ENCODE assay signal across 25 mouse cellular contexts in the genomic region with DNA sequence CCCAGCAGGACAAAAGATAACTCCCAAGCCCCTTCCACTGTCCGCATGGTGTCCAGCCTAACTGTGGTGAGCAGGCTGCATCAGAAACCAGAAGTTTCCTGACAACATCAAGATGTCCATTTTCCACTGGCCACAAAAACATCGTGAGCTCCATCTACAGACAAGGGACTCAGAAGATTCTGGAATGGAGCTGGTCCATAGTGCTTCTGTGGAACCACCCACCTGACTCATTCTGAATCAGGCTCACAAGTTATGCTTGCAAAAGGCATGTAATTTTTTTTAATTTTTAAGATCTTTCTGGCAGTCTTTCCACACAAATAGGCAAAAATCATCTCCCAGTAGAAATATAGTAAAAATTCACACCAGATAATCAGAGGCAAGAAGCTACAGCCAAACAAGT.
DNase-seq lines count a peak whose midpoint lies in the region; ATAC-seq and TF ChIP-seq lines count a peak whose summit lies in the region.
"Had no signal": no experiment of that assay in that cellular context is flagged by ENCODE, and none has a peak within 500 bp of the region (broad histone marks: within the 10 kb centered on the region; RNA-seq: fewer than 3 reads in every experiment).

No protein-coding gene starts in this region.

- 0 out of 2 replicates have a peak overlapping the region, but pooled peaks have one; percentile 11 for H3K27ac ChIP-seq in embryonic facial prominence, embryonic 13.5 days
- no peak overlapping the region for H3K27ac ChIP-seq in embryonic facial prominence, embryonic 10.5 days (replicated peaks)
- no peak overlapping the region for H3K27ac ChIP-seq in stomach, postnatal 0 days (replicated peaks)
- H3K27ac ChIP-seq: embryonic facial prominence, embryonic 12.5 days; forebrain, embryonic 10.5 days; forebrain, embryonic 13.5 days; heart, adult 2 months; hindbrain, embryonic 10.5 days; hindbrain, embryonic 13.5 days; intestine, embryonic 15.5 days had no signal

- DNase-seq in embryonic facial prominence, embryonic 10.5 days (ENCODE audit: low spot score): no peak
- peak; percentile 12 for DNase-seq in urinary bladder, postnatal 14 days (ENCODE audit: low spot score)
- DNase-seq in urinary bladder, postnatal 4 days (ENCODE audit: low spot score in 2 of 2): no peak
- peak; percentile 20 for DNase-seq in brain, adult 2 months (ENCODE audit: low read depth, low spot score)
- no peak for DNase-seq in stomach, postnatal 0 days (ENCODE audit: low spot score)
- DNase-seq in layer of hippocampus, postnatal 36 days: no peak
- DNase-seq: adrenal gland, adult 8-10 months; cerebellum, adult 11-12 months; cerebellum, adult 8-10 months; cerebellum, postnatal 10 days; gastrocnemius, postnatal 10 days; gastrocnemius, postnatal 36 days; heart, adult 2 months had no signal

- no peaks in the 10 kb centered on the region for H3K27me3 ChIP-seq in embryonic facial prominence, embryonic 13.5 days
- H3K27me3 ChIP-seq in embryonic facial prominence, embryonic 10.5 days (replicated peaks; ENCODE audit: low read depth, poor library complexity, severe bottlenecking): no peaks in the 10 kb centered on the region
- H3K27me3 ChIP-seq in stomach, postnatal 0 days (ENCODE audit: control insufficient read depth, insufficient read depth, low read length): no peaks in the 10 kb centered on the region
- H3K27me3 ChIP-seq: embryonic facial prominence, embryonic 12.5 days; forebrain, embryonic 13.5 days; hindbrain, embryonic 13.5 days; intestine, embryonic 15.5 days; Patski had no signal

- TF ChIP-seq EP300 in stomach, postnatal 0 days (optimal IDR thresholded peaks at IDR 0.05): no peak

- H3K9ac ChIP-seq in embryonic facial prominence, embryonic 13.5 days: no peak overlapping the region
- H3K9ac ChIP-seq in stomach, postnatal 0 days (ENCODE audit: low read length): no peak overlapping the region
- H3K9ac ChIP-seq: embryonic facial prominence, embryonic 12.5 days; forebrain, embryonic 13.5 days; hindbrain, embryonic 13.5 days; intestine, embryonic 15.5 days had no signal

- H3K4me3 ChIP-seq in embryonic facial prominence, embryonic 13.5 days: no peak overlapping the region
- H3K4me3 ChIP-seq in embryonic facial prominence, embryonic 10.5 days: no peak overlapping the region
- H3K4me3 ChIP-seq in stomach, postnatal 0 days (ENCODE audit: low read depth, low read length): no peak overlapping the region
- H3K4me3 ChIP-seq: embryonic facial prominence, embryonic 12.5 days; forebrain, embryonic 10.5 days; forebrain, embryonic 13.5 days; heart, adult 2 months; hindbrain, embryonic 10.5 days; hindbrain, embryonic 13.5 days; intestine, embryonic 15.5 days had no signal

- H3K9me3 ChIP-seq in embryonic facial prominence, embryonic 13.5 days: no peaks in the 10 kb centered on the region
- H3K9me3 ChIP-seq in embryonic facial prominence, embryonic 10.5 days: no peaks in the 10 kb centered on the region
- H3K9me3 ChIP-seq in stomach, postnatal 0 days (ENCODE audit: control insufficient read depth, low read length): no peaks in the 10 kb centered on the region
- H3K9me3 ChIP-seq: embryonic facial prominence, embryonic 12.5 days; forebrain, embryonic 10.5 days; hindbrain, embryonic 10.5 days; hindbrain, embryonic 13.5 days; intestine, embryonic 15.5 days had no signal

- 95% methylated on average over 2 of the region's 2 CpGs for WGBS in embryonic facial prominence, embryonic 13.5 days
- 92% methylated on average over 2 of the region's 2 CpGs for WGBS in embryonic facial prominence, embryonic 10.5 days
- WGBS in stomach, postnatal 0 days: 86% methylated on average over 2 of the region's 2 CpGs

- TF ChIP-seq CTCF in stomach, postnatal 0 days (IDR thresholded peaks at IDR 0.05; ENCODE audit: low read depth): 0 out of 2 replicates have a peak, but pooled peaks have one; percentile 10

- no peak overlapping the region for H3K4me2 ChIP-seq in embryonic facial prominence, embryonic 13.5 days
- H3K4me2 ChIP-seq in stomach, postnatal 0 days (replicated peaks; ENCODE audit: low read depth): no peak overlapping the region
- H3K4me2 ChIP-seq: embryonic facial prominence, embryonic 12.5 days; forebrain, embryonic 13.5 days; heart, embryonic 11.5 days; hindbrain, embryonic 13.5 days; intestine, embryonic 15.5 days had no signal

- H3K36me3 ChIP-seq in embryonic facial prominence, embryonic 13.5 days: peaks cover 80% of the 10 kb centered on the region
- peaks cover 80% of the 10 kb centered on the region for H3K36me3 ChIP-seq in embryonic facial prominence, embryonic 10.5 days (replicated peaks)
- peaks cover 14% of the 10 kb centered on the region for H3K36me3 ChIP-seq in stomach, postnatal 0 days (ENCODE audit: control insufficient read depth, insufficient read depth, low read length)

- no peak for ATAC-seq in embryonic facial prominence, embryonic 13.5 days (ENCODE audit: insufficient number of reproducible peaks, insufficient read depth, low FRiP score, low TSS enrichment, low read depth)
- no peak for ATAC-seq in stomach, postnatal 0 days (ENCODE audit: low FRiP score, low TSS enrichment)
- ATAC-seq in megakaryocyte-erythroid progenitor cell, adult 5-6 weeks (replicated peaks; ENCODE audit: low FRiP score, low TSS enrichment, poor library complexity, severe bottlenecking): no peak
- ATAC-seq: forebrain, embryonic 13.5 days; forebrain, embryonic 16.5 days; hindbrain, embryonic 16.5 days; intestine, embryonic 15.5 days; Patski had no signal

- peaks cover 48% of the 10 kb centered on the region for H3K4me1 ChIP-seq in embryonic facial prominence, embryonic 13.5 days
- peaks cover 18% of the 10 kb centered on the region for H3K4me1 ChIP-seq in embryonic facial prominence, embryonic 10.5 days
- H3K4me1 ChIP-seq in stomach, postnatal 0 days (replicated peaks; ENCODE audit: control insufficient read depth, insufficient read depth): no peaks in the 10 kb centered on the region; the same call in 1 of the 2 replicates

Comparison
In these comparisons a context has a peak if more than half of its experiments do, and no peak if none do; other contexts are left out.
1. DNase-seq: peak in urinary bladder, postnatal 14 days (single experiment) and brain, adult 2 months (single experiment); none in embryonic facial prominence, embryonic 10.5 days (single experiment), urinary bladder, postnatal 4 days (0 of 2), stomach, postnatal 0 days (single experiment) and layer of hippocampus, postnatal 36 days (0 of 2).